Mouse (Mus musculus): ENCODE results near the gene Neo1.
A peak's percentile ranks its signal among the peaks of the same experiment; 100 is the strongest.
"Not testable (repeated sequence)": the region's sequence is repeated elsewhere in the genome, so short reads cannot be mapped to it uniquely, and the experiment has no call there.

Neo1 gene

GRCm38 (mm10) chr9:58989255-58989928 is 46.8 kb downstream of the Neo1 start:
- no peak for DNase-seq (ENCODE audit: low spot score)

- DNase-seq (ENCODE audit: low spot score): no peak
These were observed 57.2 kb downstream of the Neo1 start for GRCm38 (mm10) chr9:58979034-58979433.

GRCm38 (mm10) chr9:58971154-58971553 is 65.1 kb downstream of the Neo1 start:
- DNase-seq (ENCODE audit: low spot score): not testable (repeated sequence)

- DNase-seq (ENCODE audit: low spot score): no peak
These were observed 68.9 kb downstream of the Neo1 start for GRCm38 (mm10) chr9:58967371-58967770.

- no peak for DNase-seq (ENCODE audit: low spot score)
These were observed 80.7 kb downstream of the Neo1 start for GRCm38 (mm10) chr9:58955507-58955906.

GRCm38 (mm10) chr9:58945910-58946309 is 90.3 kb downstream of the Neo1 start:
- DNase-seq (ENCODE audit: low spot score): not testable (repeated sequence)

GRCm38 (mm10) chr9:58934776-58935175 is 101.5 kb downstream of the Neo1 start:
- DNase-seq (ENCODE audit: low spot score): no peak

- DNase-seq (ENCODE audit: low spot score): no peak
These were observed 108.1 kb downstream of the Neo1 start for GRCm38 (mm10) chr9:58928103-58928502.

- DNase-seq (ENCODE audit: low spot score): peak; percentile 34
These were observed 133.2 kb downstream of the Neo1 start for GRCm38 (mm10) chr9:58902869-58903585.

- no peak for DNase-seq (ENCODE audit: low spot score)
These were observed 136.6 kb downstream of the Neo1 start for GRCm38 (mm10) chr9:58899602-58900001.

- DNase-seq (ENCODE audit: low spot score): no peak
These were observed 144.2 kb downstream of the Neo1 start for GRCm38 (mm10) chr9:58891840-58892640.

- DNase-seq (ENCODE audit: low spot score): no peak
These were observed 145.3 kb downstream of the Neo1 start for GRCm38 (mm10) chr9:58890893-58891292.

GRCm38 (mm10) chr9:58889782-58890448 is 146.3 kb downstream of the Neo1 start:
- no peak for DNase-seq (ENCODE audit: low spot score)

GRCm38 (mm10) chr9:58882686-58883085 is 153.6 kb downstream of the Neo1 start:
- DNase-seq (ENCODE audit: low spot score): no peak

- no peak for DNase-seq (ENCODE audit: low spot score)
These were observed 156.4 kb downstream of the Neo1 start for GRCm38 (mm10) chr9:58879836-58880235.

- DNase-seq (ENCODE audit: low spot score): no peak
These were observed 159.2 kb downstream of the Neo1 start for GRCm38 (mm10) chr9:58876946-58877625.

- no peak for DNase-seq (ENCODE audit: low spot score)
These were observed 160.8 kb downstream of the Neo1 start for GRCm38 (mm10) chr9:58875439-58875838.

- DNase-seq (ENCODE audit: low spot score): no peak
These were observed 161.9 kb downstream of the Neo1 start for GRCm38 (mm10) chr9:58874354-58874753.

- peak; percentile 40 for DNase-seq (ENCODE audit: low spot score)
These were observed 162.5 kb downstream of the Neo1 start for GRCm38 (mm10) chr9:58873541-58874324.

- no peak for DNase-seq (ENCODE audit: low spot score)
These were observed 165.1 kb downstream of the Neo1 start for GRCm38 (mm10) chr9:58871141-58871540.

GRCm38 (mm10) chr9:58863826-58864225 is 172.4 kb downstream of the Neo1 start:
- no peak for DNase-seq (ENCODE audit: low spot score)

Measured in left cerebral cortex, adult 11 months (tissue).